In the genomic region with DNA sequence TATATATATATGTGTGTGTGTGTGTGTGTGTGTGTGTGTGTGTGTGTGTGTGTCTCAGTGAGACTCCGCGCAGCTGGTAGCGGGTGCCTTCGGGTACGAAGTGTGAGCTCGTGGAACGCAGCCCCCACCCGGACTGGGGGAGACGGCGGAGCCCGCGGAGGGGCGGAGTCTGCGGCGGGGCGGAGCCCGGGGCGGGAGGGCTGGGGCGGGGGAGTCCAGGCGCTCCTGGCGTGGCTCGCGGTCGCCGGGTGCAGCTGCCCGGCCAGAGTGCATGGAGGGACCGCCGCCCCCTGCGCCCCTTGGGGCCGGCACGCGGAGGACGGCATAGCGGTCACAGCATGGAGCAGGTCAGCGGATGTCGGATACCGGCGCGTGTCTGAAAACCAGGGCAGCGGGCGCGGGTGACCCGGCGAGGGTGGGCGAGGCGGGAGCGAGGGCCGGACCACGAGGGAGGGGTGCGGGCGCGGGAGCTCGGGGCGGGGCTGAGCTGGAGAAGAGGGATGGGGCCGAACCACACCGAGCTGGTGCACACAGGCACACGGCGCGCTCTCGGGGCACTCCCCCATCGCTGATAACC, we compare ENCODE assay signal across 8 mouse cellular contexts. TPM values are rescaled to one million over a fixed set of nuclear protein-coding genes. Genes with fewer than 3 reads are reported as not detected.
DNase-seq lines count a peak whose midpoint lies in the region; ATAC-seq and TF ChIP-seq lines count a peak whose summit lies in the region.

No protein-coding gene starts in this region.

- H3K36me3 ChIP-seq in forebrain, embryonic 10.5 days (replicated peaks): peaks cover under 1% of the 10 kb centered on the region; the same call in 1 of the 2 replicates
- no peaks in the 10 kb centered on the region for H3K36me3 ChIP-seq in hindbrain, embryonic 11.5 days (ENCODE audit: control insufficient read depth, insufficient read depth, low read length)
- H3K36me3 ChIP-seq in liver, adult 2 months (ENCODE audit: control insufficient read depth, insufficient read depth, low read length): no peaks in the 10 kb centered on the region
- H3K36me3 ChIP-seq in neural tube, embryonic 11.5 days (ENCODE audit: control insufficient read depth, insufficient read depth, low read length): no peaks in the 10 kb centered on the region

- peak overlapping the region; percentile 97 for H3K4me2 ChIP-seq in hindbrain, embryonic 11.5 days (replicated peaks; ENCODE audit: low read depth, low read length)
- peak overlapping the region; percentile 98 for H3K4me2 ChIP-seq in neural tube, embryonic 11.5 days (ENCODE audit: low read depth)

- peak overlapping the region; percentile 65 for H3K9ac ChIP-seq in hindbrain, embryonic 11.5 days (ENCODE audit: low read depth, low read length)
- peak overlapping the region; percentile 63 for H3K9ac ChIP-seq in liver, adult 2 months (ENCODE audit: low read depth, low read length)
- H3K9ac ChIP-seq in neural tube, embryonic 11.5 days (ENCODE audit: low read length): peak overlapping the region; percentile 64

- DNase-seq in left cerebral cortex, postnatal 10 days (ENCODE audit: extremely low spot score in 1 of 2, low spot score in 2 of 2): peak; percentile 62 to 88
- no peak for DNase-seq in left cerebral cortex, adult 9 months (ENCODE audit: low spot score in 2 of 2)
- peak; percentile 63 to 77 for DNase-seq in adrenal gland, postnatal 36 days
- DNase-seq in forebrain, embryonic 10.5 days (ENCODE audit: extremely low spot score, low spot score): peak; percentile 59
- DNase-seq in hindbrain, embryonic 11.5 days (ENCODE audit: low spot score): peak; percentile 63
- no peak for DNase-seq in liver, adult 2 months (ENCODE audit: extremely low read depth, low read depth, low spot score)
- peak; percentile 71 for DNase-seq in neural tube, embryonic 11.5 days (ENCODE audit: low spot score)
- peak; percentile 82 for DNase-seq in thymus, postnatal 4 days

- peak; percentile 56 for ATAC-seq in hindbrain, embryonic 11.5 days (ENCODE audit: low FRiP score)
- peak; percentile 31 for ATAC-seq in neural tube, embryonic 11.5 days (ENCODE audit: insufficient read depth, low FRiP score, low TSS enrichment)

- WGBS in forebrain, embryonic 10.5 days: 1% methylated on average over 55 of the region's 61 CpGs
- WGBS in hindbrain, embryonic 11.5 days: 0% methylated on average over 16 of the region's 61 CpGs
- 1% methylated on average over 53 of the region's 61 CpGs for WGBS in liver, adult 2 months
- under 1% methylated on average over 33 of the region's 61 CpGs for WGBS in neural tube, embryonic 11.5 days

- peak overlapping the region; percentile 78 for H3K27ac ChIP-seq in forebrain, embryonic 10.5 days
- H3K27ac ChIP-seq in hindbrain, embryonic 11.5 days (ENCODE audit: low read depth, low read length): peak overlapping the region; percentile 36; the same call in 1 of the 2 replicates
- no peak overlapping the region for H3K27ac ChIP-seq in liver, adult 2 months (replicated peaks; ENCODE audit: insufficient read depth, low read depth, low read length)
- H3K27ac ChIP-seq in neural tube, embryonic 11.5 days (ENCODE audit: low read depth, low read length): no peak overlapping the region

- no peak for TF ChIP-seq CTCF in liver, adult 2 months (IDR thresholded peaks at IDR 0.05; ENCODE audit: low read depth, low read length)

- TF ChIP-seq POLR2A in liver, adult 2 months (IDR thresholded peaks at IDR 0.05; ENCODE audit: extremely low read depth, insufficient read depth, low read length): no peak

- no peaks in the 10 kb centered on the region for H3K79me2 ChIP-seq in liver, adult 2 months (ENCODE audit: control insufficient read depth, insufficient read depth, low read length)

- no peaks in the 10 kb centered on the region for H3K9me3 ChIP-seq in forebrain, embryonic 10.5 days
- H3K9me3 ChIP-seq in hindbrain, embryonic 11.5 days (ENCODE audit: control insufficient read depth, low read length): no peaks in the 10 kb centered on the region
- no peaks in the 10 kb centered on the region for H3K9me3 ChIP-seq in neural tube, embryonic 11.5 days (ENCODE audit: control insufficient read depth, low read length)

- H3K27me3 ChIP-seq in forebrain, embryonic 10.5 days (ENCODE audit: poor library complexity, severe bottlenecking): peaks cover 81% of the 10 kb centered on the region
- H3K27me3 ChIP-seq in hindbrain, embryonic 11.5 days (ENCODE audit: control insufficient read depth, insufficient read depth, low read length): peaks cover 21% of the 10 kb centered on the region
- H3K27me3 ChIP-seq in liver, adult 2 months (ENCODE audit: control insufficient read depth, insufficient read depth, low read length): no peaks in the 10 kb centered on the region
- peaks cover 9% of the 10 kb centered on the region for H3K27me3 ChIP-seq in neural tube, embryonic 11.5 days (ENCODE audit: control insufficient read depth, insufficient read depth, low read length)

- peak overlapping the region; percentile 79 for H3K4me3 ChIP-seq in forebrain, embryonic 10.5 days
- H3K4me3 ChIP-seq in hindbrain, embryonic 11.5 days (ENCODE audit: low read depth, low read length): peak overlapping the region; percentile 52
- peak overlapping the region; percentile 56; the same call in 1 of the 2 replicates for H3K4me3 ChIP-seq in liver, adult 2 months (ENCODE audit: insufficient read depth, low read depth, low read length)
- H3K4me3 ChIP-seq in neural tube, embryonic 11.5 days (ENCODE audit: low read depth, low read length): peak overlapping the region; percentile 51

- intact Hi-C loops in left cerebral cortex, postnatal 10 days (cut with DNase I): loop anchor here (5.0 kb wide), 1 partner anchor 42 kb away; a partner anchor contains a TSS

- H3K4me1 ChIP-seq in forebrain, embryonic 10.5 days: peaks cover 62% of the 10 kb centered on the region
- peaks cover 14% of the 10 kb centered on the region for H3K4me1 ChIP-seq in hindbrain, embryonic 11.5 days (replicated peaks; ENCODE audit: control insufficient read depth, insufficient read depth, low read length)
- H3K4me1 ChIP-seq in liver, adult 2 months (ENCODE audit: control insufficient read depth, insufficient read depth, low read length): peaks cover 29% of the 10 kb centered on the region
- H3K4me1 ChIP-seq in neural tube, embryonic 11.5 days (ENCODE audit: control insufficient read depth, insufficient read depth, low read length): peaks cover 25% of the 10 kb centered on the region

RNA-seq across cellular contexts. Expression of a gene that starts 11.1 kb away (rescaled TPM):
- total RNA-seq in left cerebral cortex, postnatal 10 days (2021): 10 to 100 TPM; 84.0 to 91.8 TPM
- total RNA-seq in adrenal gland, postnatal 36 days (2021): 10 to 100 TPM; 28.6 to 37.3 TPM
- 1.6 and 2.2 TPM in 2 replicates for polyA plus RNA-seq in forebrain, embryonic 10.5 days (2016; fragmentation: Nextera tagmentation; extraction: Ambion mirVana)
- polyA plus RNA-seq in hindbrain, embryonic 11.5 days (2014; fragmentation: Nextera tagmentation; extraction: Ambion mirVana): 3.5 TPM in 2 replicates
- total RNA-seq in liver, adult 2 months (2014; rRNA removed): 2.8 and 4.5 TPM in 2 replicates
- 11.3 and 13.6 TPM in 2 replicates for polyA plus RNA-seq in liver, adult 2 months (2012; rRNA removed)
- polyA plus RNA-seq in neural tube, embryonic 11.5 days (2014; fragmentation: Nextera tagmentation; extraction: Ambion mirVana): 4.1 and 5.2 TPM in 2 replicates

RNA-seq across cellular contexts. Expression of a gene that starts 41.9 kb away (rescaled TPM):
- 10 to 100 TPM; 81.0 to 84.7 TPM for total RNA-seq in left cerebral cortex, postnatal 10 days (2021)
- 10 to 100 TPM; 20.6 to 22.1 TPM for total RNA-seq in adrenal gland, postnatal 36 days (2021)
- 3.8 and 4.2 TPM in 2 replicates for polyA plus RNA-seq in forebrain, embryonic 10.5 days (2016; fragmentation: Nextera tagmentation; extraction: Ambion mirVana)
- polyA plus RNA-seq in hindbrain, embryonic 11.5 days (2014; fragmentation: Nextera tagmentation; extraction: Ambion mirVana): 3.6 and 3.8 TPM in 2 replicates
- total RNA-seq in liver, adult 2 months (2014; rRNA removed): 4.0 TPM in 2 replicates
- 3.1 and 3.7 TPM in 2 replicates for polyA plus RNA-seq in liver, adult 2 months (2012; rRNA removed)
- 3.1 and 3.2 TPM in 2 replicates for polyA plus RNA-seq in neural tube, embryonic 11.5 days (2014; fragmentation: Nextera tagmentation; extraction: Ambion mirVana)

RNA-seq across cellular contexts. Expression of a gene that starts 52.4 kb away (rescaled TPM):
- under 1 TPM; 0.18 to 0.39 TPM for total RNA-seq in left cerebral cortex, postnatal 10 days (2021)
- total RNA-seq in adrenal gland, postnatal 36 days (2021): 1 to 10 TPM in 1 of 2 experiments, under 1 TPM in 1; 0.93 to 1.2 TPM
- 0.01 and 0.04 TPM in 2 replicates for polyA plus RNA-seq in forebrain, embryonic 10.5 days (2016; fragmentation: Nextera tagmentation; extraction: Ambion mirVana)
- 0.46 TPM in 1 of 2 replicates, not detected in the other for polyA plus RNA-seq in hindbrain, embryonic 11.5 days (2014; fragmentation: Nextera tagmentation; extraction: Ambion mirVana)
- total RNA-seq in liver, adult 2 months (2014; rRNA removed): not detected in 2 replicates
- polyA plus RNA-seq in liver, adult 2 months (2012; rRNA removed): 0.01 TPM in 1 of 2 replicates, not detected in the other
- 0.04 and 0.08 TPM in 2 replicates for polyA plus RNA-seq in neural tube, embryonic 11.5 days (2014; fragmentation: Nextera tagmentation; extraction: Ambion mirVana)

Comparison
In these comparisons a context has a peak if more than half of its experiments do, and no peak if none do; other contexts are left out.
1. DNase-seq: peak in left cerebral cortex, postnatal 10 days (2 of 2), adrenal gland, postnatal 36 days (2 of 2), forebrain, embryonic 10.5 days (single experiment), hindbrain, embryonic 11.5 days (single experiment), neural tube, embryonic 11.5 days (single experiment) and thymus, postnatal 4 days (single experiment); none in left cerebral cortex, adult 9 months (0 of 2) and liver, adult 2 months (single experiment).
2. H3K27ac ChIP-seq: peak in forebrain, embryonic 10.5 days (single experiment) and hindbrain, embryonic 11.5 days (single experiment); none in liver, adult 2 months (single experiment) and neural tube, embryonic 11.5 days (single experiment).
3. Peak in every context shown above with its lines, with median percentiles within 50 percentile points of each other: H3K4me3 ChIP-seq and H3K9ac ChIP-seq.